Mouse (Mus musculus) forebrain, postnatal 0 days (tissue): ENCODE results near the gene Hyal1. TPM values are rescaled to one million over a fixed set of nuclear protein-coding genes. Genes with fewer than 3 reads are reported as not detected.

ENCODE experiments used
- ATAC-seq: fragments of 200-750 bp; cut with Nextera tagmentation; 2 replicates; pipeline ENCODE4 v1.8.0; 2017; ENCODE audit warnings: mild to moderate bottlenecking, moderate library complexity
- DNase-seq: peaks from one replicate; pipeline ENCODE4 v3.0.0-alpha.2; 2015
- H3K27ac ChIP-seq: fragments of 300-500 bp; sonication (generic); 2 replicates; pipeline ENCODE4 v1.5.1; 2014; ENCODE audit warnings: low read depth, mild to moderate bottlenecking, antibody characterized with exemption, low read length, moderate library complexity, mixed read lengths
- H3K27me3 ChIP-seq: fragments of 300-500 bp; sonication (generic); 2 replicates; pipeline ENCODE4 v1.6.1; 2014; ENCODE audit warnings: mild to moderate bottlenecking, low read length, mixed read lengths; ENCODE audit not compliant: insufficient read depth
- H3K36me3 ChIP-seq: fragments of 300-500 bp; sonication (generic); 2 replicates; pipeline ENCODE4 v1.6.1; 2014; ENCODE audit warnings: mild to moderate bottlenecking, moderate library complexity; ENCODE audit not compliant: insufficient read depth
- H3K4me1 ChIP-seq: fragments of 300-500 bp; sonication (generic); 2 replicates; pipeline ENCODE4 v1.6.1; 2014; ENCODE audit warnings: antibody characterized with exemption; ENCODE audit not compliant: insufficient read depth
- H3K4me2 ChIP-seq: fragments of 300-500 bp; sonication (generic); 2 replicates; pipeline ENCODE4 v1.6.1; 2014; ENCODE audit warnings: low read depth, mild to moderate bottlenecking, moderate library complexity
- H3K4me3 ChIP-seq: fragments of 300-500 bp; sonication (generic); 2 replicates; pipeline ENCODE4 v1.5.1; 2014; ENCODE audit warnings: low read depth, low read length, mixed read lengths
- H3K9ac ChIP-seq: fragments of 300-500 bp; sonication (generic); 2 replicates; pipeline ENCODE4 v1.6.1; 2014; ENCODE audit warnings: mild to moderate bottlenecking
- H3K9me3 ChIP-seq: fragments of 300-500 bp; sonication (generic); 2 replicates; pipeline ENCODE4 v1.6.1; 2016; ENCODE audit warnings: low read length
- CTCF ChIP-seq: sonication (generic); IDR thresholded peaks from 2 replicates; pipeline ENCODE4 v1.5.1; 2016; ENCODE audit warnings: antibody characterized with exemption, control low read depth, low read depth
- WGBS: fragments of 180-500 bp; shearing (Covaris S2); extraction: QIAGEN DNeasy Blood & Tissue Kit; methylation state at CpG from one replicate; pipeline ENCODE4 v1.1.7; 2014; 5-methylcytosine and 5-hydroxymethylcytosine counted together
- polyA plus RNA-seq: library from polyadenylated mRNA; unstranded; fragments of >200 nt; fragmentation: Nextera tagmentation; extraction: Ambion mirVana; gene quantifications from 2 replicates; pipeline ENCODE4 v1.2.1, GENCODE M21; 2015
- total RNA-seq: library from RNA; depleted of rRNA; stranded (reverse); fragments of >200 nt; gene quantifications from 2 replicates; pipeline ENCODE4 v1.2.3, GENCODE M21; 2014

The Hyal1 gene
- total and polyA plus RNA-seq, 2 experiments from 2014 or later, result 1.9 to 3.5 TPM

GRCm38 (mm10) chr9:107544729-107545128 lies 32.0 kb upstream of the Hyal1 start:
- WGBS, result 94% methylated on average over 12 of the region's 12 CpGs

GRCm38 (mm10) chr9:107545199-107545598 lies 31.5 kb upstream of the Hyal1 start:
- H3K4me2 ChIP-seq, result no peak overlapping the region
- no peak overlapping the region for H3K4me3 ChIP-seq
- DNase-seq (no peak), ATAC-seq (no peak)
- H3K27me3 ChIP-seq, result peaks cover 3% of the 10 kb centered on the region; the same call in 1 of the 2 replicates
- H3K9me3 ChIP-seq, result no peaks in the 10 kb centered on the region
- no peak for TF ChIP-seq CTCF
- no peak overlapping the region for H3K9ac ChIP-seq
- H3K36me3 ChIP-seq, result peaks cover 17% of the 10 kb centered on the region
- peaks cover 20% of the 10 kb centered on the region; the same call in 1 of the 2 replicates for H3K4me1 ChIP-seq
- H3K27ac ChIP-seq, result no peak overlapping the region
- 88% methylated on average over 10 of the region's 10 CpGs for WGBS

More at GRCm38 (mm10) chr9:107544729-107545128, 32.0 kb upstream of the Hyal1 start:
- no peak for ATAC-seq
- no peak overlapping the region for H3K4me2 ChIP-seq
- H3K9me3 ChIP-seq, result no peaks in the 10 kb centered on the region
- peaks cover 20% of the 10 kb centered on the region; the same call in 1 of the 2 replicates for H3K4me1 ChIP-seq
- TF ChIP-seq CTCF, result no peak
- peaks cover 22% of the 10 kb centered on the region for H3K36me3 ChIP-seq
- no peak for DNase-seq
- no peak overlapping the region for H3K27ac ChIP-seq
- H3K9ac ChIP-seq, result no peak overlapping the region
- no peaks in the 10 kb centered on the region for H3K27me3 ChIP-seq
- H3K4me3 ChIP-seq, result no peak overlapping the region

- no peak for ATAC-seq
- Histone ChIP-seq H3K36me3 (peaks cover 14% of the 10 kb centered on the region), H3K4me3 (no peak overlapping the region), H3K27ac (no peak overlapping the region), H3K4me1 (peaks cover 20% of the 10 kb centered on the region; the same call in 1 of the 2 replicates), H3K9me3 (no peaks in the 10 kb centered on the region), H3K27me3 (peaks cover 7% of the 10 kb centered on the region; the same call in 1 of the 2 replicates), H3K9ac (no peak overlapping the region), H3K4me2 (no peak overlapping the region)
- TF ChIP-seq CTCF, result peak; percentile 91
- 4% methylated on average over 3 of the region's 3 CpGs for WGBS
- peak; percentile 84 for DNase-seq
Measured at GRCm38 (mm10) chr9:107545602-107546001, 31.1 kb upstream of the Hyal1 start.

GRCm38 (mm10) chr9:107547026-107547425 lies 29.7 kb upstream of the Hyal1 start, which contains the start of gene Zmynd10:
Zmynd10 (plus strand) TSS chr9:107547298.
- DNase-seq, result peak; percentile 92
- H3K27ac ChIP-seq, result peak within 1 kb of the TSS; percentile 24; the same call in 1 of the 2 replicates
- peaks cover 15% of the 10 kb centered on the region; the same call in 1 of the 2 replicates for H3K27me3 ChIP-seq
- WGBS, result 2% methylated on average over 20 of the region's 20 CpGs
- ATAC-seq, result peak; percentile 84
- peak within 1 kb of the TSS; percentile 21 for H3K4me3 ChIP-seq
- H3K4me1 ChIP-seq, result peaks cover 23% of the 10 kb centered on the region; the same call in 1 of the 2 replicates
- TF ChIP-seq CTCF, result no peak
- no peak within 1 kb of the TSS for H3K9ac ChIP-seq
- H3K9me3 ChIP-seq, result no peaks in the 10 kb centered on the region
- peak within 1 kb of the TSS; percentile 50 for H3K4me2 ChIP-seq
- peaks cover 14% of the 10 kb centered on the region for H3K36me3 ChIP-seq

GRCm38 (mm10) chr9:107547957-107548356 lies 28.8 kb upstream of the Hyal1 start:
- Histone ChIP-seq H3K4me2 (no peak overlapping the region), H3K27ac (no peak overlapping the region), H3K9me3 (no peaks in the 10 kb centered on the region), H3K9ac (no peak overlapping the region), H3K36me3 (peaks cover 14% of the 10 kb centered on the region), H3K4me3 (no peak overlapping the region), H3K27me3 (peaks cover 19% of the 10 kb centered on the region), H3K4me1 (peaks cover 15% of the 10 kb centered on the region; the same call in 1 of the 2 replicates)
- TF ChIP-seq CTCF, result no peak
- DNase-seq (no peak), ATAC-seq (no peak)
- 78% methylated on average over 5 of the region's 5 CpGs for WGBS

- Histone ChIP-seq H3K4me2 (no peak overlapping the region), H3K9ac (no peak overlapping the region), H3K36me3 (peaks cover 14% of the 10 kb centered on the region), H3K4me3 (no peak overlapping the region), H3K27me3 (peaks cover 19% of the 10 kb centered on the region), H3K27ac (no peak overlapping the region), H3K4me1 (peaks cover 20% of the 10 kb centered on the region; the same call in 1 of the 2 replicates), H3K9me3 (no peaks in the 10 kb centered on the region)
- TF ChIP-seq CTCF, result no peak
- DNase-seq, result no peak
- WGBS, result 91% methylated on average over 10 of the region's 10 CpGs
- ATAC-seq, result no peak
Measured at GRCm38 (mm10) chr9:107548820-107549219, 27.9 kb upstream of the Hyal1 start.

GRCm38 (mm10) chr9:107549297-107550074 lies 27.2 kb upstream of the Hyal1 start:
- H3K9ac ChIP-seq, result no peak overlapping the region
- no peak overlapping the region for H3K4me2 ChIP-seq
- WGBS, result 87% methylated on average over 20 of the region's 20 CpGs
- peaks cover 8% of the 10 kb centered on the region for H3K36me3 ChIP-seq
- peaks cover 19% of the 10 kb centered on the region for H3K27me3 ChIP-seq
- TF ChIP-seq CTCF, result no peak
- H3K4me3 ChIP-seq, result no peak overlapping the region
- no peak for ATAC-seq
- no peak for DNase-seq
- no peak overlapping the region for H3K27ac ChIP-seq
- peaks cover 21% of the 10 kb centered on the region; the same call in 1 of the 2 replicates for H3K4me1 ChIP-seq
- H3K9me3 ChIP-seq, result no peaks in the 10 kb centered on the region
